Mouse (Mus musculus) bone marrow, adult 2 months (tissue): ENCODE data around the gene Scyl3.

ENCODE experiments used
- CTCF ChIP-seq: fragments of 200-500 bp; IDR thresholded peaks from 2 replicates; pipeline ENCODE4 v1.5.1; 2011; ENCODE audit warnings: low read length, control low read depth; ENCODE audit not compliant: control insufficient read depth, insufficient read depth
- POLR2A ChIP-seq: fragments of 200-500 bp; IDR thresholded peaks from 2 replicates; pipeline ENCODE4 v1.6.1; 2011; ENCODE audit warnings: low read depth, mild to moderate bottlenecking, control low read depth, low read length, borderline replicate concordance; ENCODE audit not compliant: control insufficient read depth

DNA sequence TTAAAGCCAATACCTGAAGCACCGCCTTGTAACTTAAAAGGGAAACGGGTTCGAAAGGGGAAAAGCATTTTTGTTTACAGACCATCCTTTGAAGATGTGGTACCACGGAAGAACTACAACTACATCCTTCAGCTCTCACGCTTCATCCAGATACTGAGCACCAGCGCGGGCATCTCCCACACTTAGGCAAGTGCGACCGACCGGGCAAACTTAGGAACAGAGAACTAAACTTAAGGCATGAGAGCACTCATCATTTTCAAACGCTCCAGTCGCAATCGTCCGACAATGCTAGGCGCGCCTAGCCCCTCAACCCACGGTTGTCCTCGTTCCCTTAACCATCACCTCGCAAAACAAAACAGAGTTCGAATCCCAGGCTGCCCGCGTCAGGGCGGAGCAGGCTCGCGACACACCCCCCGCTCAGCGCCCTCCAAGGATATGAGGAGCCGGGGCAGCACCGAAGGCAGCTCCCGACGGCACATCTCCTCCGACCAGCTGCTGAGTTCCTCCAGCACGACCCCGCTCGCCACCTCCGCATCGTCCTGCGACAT lies 65.3 kb downstream of the Scyl3 start:
- no peak for TF ChIP-seq CTCF
- no peak for TF ChIP-seq POLR2A
